Mouse (Mus musculus) testis, postnatal 10 days (tissue): ENCODE measurements around the gene Fzd7.

Experiments used
- DNase-seq: peaks from one replicate; pipeline ENCODE4 v3.0.0; 2021; ENCODE audit warnings: low spot score

Fzd7 gene

GRCm38 (mm10) chr1:59502355-59502754, 20.1 kb downstream of the Fzd7 start:
- DNase-seq, result no peak

GRCm38 (mm10) chr1:59503659-59504301, 21.6 kb downstream of the Fzd7 start:
- DNase-seq, result no peak

- no peak for DNase-seq
Measured at GRCm38 (mm10) chr1:59504302-59504700, 22.1 kb downstream of the Fzd7 start.

GRCm38 (mm10) chr1:59508463-59509139, 26.4 kb downstream of the Fzd7 start:
- DNase-seq, result no peak

- DNase-seq, result no peak
Measured at GRCm38 (mm10) chr1:59511566-59512270, 29.5 kb downstream of the Fzd7 start.

GRCm38 (mm10) chr1:59516026-59516917, 34.0 kb downstream of the Fzd7 start, which contains the start of gene Gm973:
TSS of gene Gm973 (plus strand) at chr1:59516264.
- DNase-seq, result peak; percentile 47

GRCm38 (mm10) chr1:59520226-59520837, 38.1 kb downstream of the Fzd7 start:
- no peak for DNase-seq

- DNase-seq, result no peak
Measured at GRCm38 (mm10) chr1:59522456-59522855, 40.2 kb downstream of the Fzd7 start.

GRCm38 (mm10) chr1:59523378-59523958, 41.2 kb downstream of the Fzd7 start:
- DNase-seq, result no peak

- DNase-seq, result no peak
Measured at GRCm38 (mm10) chr1:59524071-59524470, 41.8 kb downstream of the Fzd7 start.

- no peak for DNase-seq
Measured at GRCm38 (mm10) chr1:59524759-59525158, 42.5 kb downstream of the Fzd7 start.

GRCm38 (mm10) chr1:59527219-59527618, 45.0 kb downstream of the Fzd7 start:
- DNase-seq, result no peak

- DNase-seq, result no peak
Measured at GRCm38 (mm10) chr1:59534976-59535810, 53.0 kb downstream of the Fzd7 start.
